ENCODE assay signal across 27 mouse cellular contexts in the genomic region with DNA sequence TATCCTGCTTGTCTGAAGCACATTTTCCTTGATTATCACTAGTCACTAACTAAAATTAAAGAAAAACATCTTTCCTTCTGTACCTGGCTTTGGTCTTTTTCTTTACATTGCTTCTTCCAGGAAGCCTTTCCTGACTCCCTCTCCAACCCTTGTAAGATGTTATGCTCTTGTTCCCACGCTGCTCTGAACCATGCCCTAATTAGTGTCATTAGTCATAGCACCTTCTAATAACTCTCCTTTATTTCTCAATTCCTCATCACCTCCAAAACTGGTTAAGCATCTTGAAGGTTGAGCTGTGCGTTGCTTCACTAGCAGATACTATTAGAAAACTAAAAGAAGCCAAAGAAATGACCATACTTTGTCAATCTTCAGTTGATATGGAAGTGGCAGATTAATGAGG. TPM values are rescaled to one million over a fixed set of nuclear protein-coding genes. Genes with fewer than 3 reads are reported as not detected.
A peak's percentile ranks its signal among the peaks of the same experiment; 100 is the strongest.
DNase-seq lines count a peak whose midpoint lies in the region; ATAC-seq and TF ChIP-seq lines count a peak whose summit lies in the region.
"Had no signal": no experiment of that assay in that cellular context is flagged by ENCODE, and none has a peak within 500 bp of the region (broad histone marks: within the 10 kb centered on the region; RNA-seq: fewer than 3 reads in every experiment).

No protein-coding gene starts in this region.

- no peaks in the 10 kb centered on the region for H3K4me1 ChIP-seq in stomach, postnatal 0 days (replicated peaks; ENCODE audit: control insufficient read depth, insufficient read depth)
- no peaks in the 10 kb centered on the region for H3K4me1 ChIP-seq in heart, embryonic 11.5 days (ENCODE audit: control insufficient read depth, insufficient read depth, low read length)

- no peak for TF ChIP-seq CTCF in stomach, postnatal 0 days (IDR thresholded peaks at IDR 0.05; ENCODE audit: low read depth)
- no peak for TF ChIP-seq CTCF in gastrocnemius, adult 2 months (IDR thresholded peaks at IDR 0.05)

- H3K4me3 ChIP-seq in stomach, postnatal 0 days (ENCODE audit: low read depth, low read length) = no peak overlapping the region
- H3K4me3 ChIP-seq in gastrocnemius, adult 2 months = no peak overlapping the region
- H3K4me3 ChIP-seq in heart, embryonic 11.5 days (ENCODE audit: low read depth, low read length) = no peak overlapping the region

- H3K9me3 ChIP-seq in stomach, postnatal 0 days (ENCODE audit: control insufficient read depth, low read length) = no peaks in the 10 kb centered on the region
- H3K9me3 ChIP-seq in heart, embryonic 11.5 days (replicated peaks; ENCODE audit: control insufficient read depth, low read length) = no peaks in the 10 kb centered on the region
- H3K9me3 ChIP-seq: G1E had no signal

- H3K9ac ChIP-seq in stomach, postnatal 0 days (ENCODE audit: low read length) = no peak overlapping the region
- H3K9ac ChIP-seq in heart, embryonic 11.5 days (ENCODE audit: low read depth, low read length) = no peak overlapping the region

- H3K27me3 ChIP-seq in stomach, postnatal 0 days (ENCODE audit: control insufficient read depth, insufficient read depth, low read length) = no peaks in the 10 kb centered on the region
- no peaks in the 10 kb centered on the region for H3K27me3 ChIP-seq in heart, embryonic 11.5 days (ENCODE audit: control insufficient read depth, insufficient read depth, low read length)
- H3K27me3 ChIP-seq: CH12.LX, Patski had no signal

- intact Hi-C loops in gastrocnemius, adult 2 months (cut with DNase I) = no loop called here

- H3K27ac ChIP-seq in stomach, postnatal 0 days (replicated peaks) = no peak overlapping the region
- H3K27ac ChIP-seq in gastrocnemius, adult 2 months = no peak overlapping the region
- no peak overlapping the region for H3K27ac ChIP-seq in heart, embryonic 11.5 days (ENCODE audit: low read depth, low read length)

- 65% methylated on average over 2 of the region's 2 CpGs for WGBS in stomach, postnatal 0 days
- WGBS in heart, embryonic 11.5 days (ENCODE audit: insufficient replicate concordance) = 78% methylated on average over 2 of the region's 2 CpGs

- no peak for ATAC-seq in stomach, postnatal 0 days (ENCODE audit: low FRiP score, low TSS enrichment)
- ATAC-seq in heart, embryonic 11.5 days (replicated peaks; ENCODE audit: insufficient number of reproducible peaks, low FRiP score, low TSS enrichment) = no peak
- ATAC-seq: activated CD4-positive, CD25-positive, alpha-beta regulatory T cell, adult 4 months; CD4-positive, CD25-positive, alpha-beta regulatory T cell, adult 4 months; Patski had no signal

- no peaks in the 10 kb centered on the region for H3K36me3 ChIP-seq in stomach, postnatal 0 days (ENCODE audit: control insufficient read depth, insufficient read depth, low read length)
- no peaks in the 10 kb centered on the region for H3K36me3 ChIP-seq in heart, embryonic 11.5 days (ENCODE audit: control insufficient read depth, insufficient read depth, low read length)
- H3K36me3 ChIP-seq: G1E had no signal

- no peak overlapping the region for H3K4me2 ChIP-seq in stomach, postnatal 0 days (replicated peaks; ENCODE audit: low read depth)
- no peak overlapping the region for H3K4me2 ChIP-seq in heart, embryonic 11.5 days

- TF ChIP-seq EP300 in stomach, postnatal 0 days (optimal IDR thresholded peaks at IDR 0.05) = peak; percentile 36

- peak; percentile 20 for DNase-seq in brain, adult 2 months (ENCODE audit: low read depth, low spot score)
- DNase-seq in fat pad, adult 2 months (ENCODE audit: extremely low read depth, low read depth, low spot score) = peak; percentile 62
- DNase-seq in gonadal fat pad, adult 2 months (ENCODE audit: low read depth) = peak; percentile 77
- no peak for DNase-seq in stomach, postnatal 0 days (ENCODE audit: low spot score)
- no peak for DNase-seq in gastrocnemius, adult 2 months
- no peak for DNase-seq in layer of hippocampus, adult 9-11 months
- DNase-seq in thymus, adult 18-20 months = no peak
- DNase-seq: adrenal gland, adult 2 months; adrenal gland, adult 8-10 months; adrenal gland, postnatal 10 days; adrenal gland, postnatal 14 days; adrenal gland, postnatal 25 days; adrenal gland, postnatal 36 days; B cell, adult 2 months; cerebellum, adult 11 months; cerebellum, adult 11-12 months; cerebellum, adult 18-20 months had no signal

RNA-seq across cellular contexts. Expression of a gene that starts 36.4 kb away (rescaled TPM):
- 121 and 173 TPM in 2 replicates for polyA plus RNA-seq in gonadal fat pad, adult 2 months (2012; rRNA removed)
- polyA plus RNA-seq in stomach, postnatal 0 days (2015; fragmentation: Nextera tagmentation; extraction: Ambion mirVana) = 6.8 and 7.2 TPM in 2 replicates
- total RNA-seq in gastrocnemius, adult 2 months (2021) = under 1 TPM in 1 of 2 experiments, not detected in 1; 0.11 TPM
- polyA plus RNA-seq in heart, embryonic 11.5 days (2014; fragmentation: Nextera tagmentation; extraction: Ambion mirVana) = not detected in 2 replicates
- total RNA-seq: adrenal gland, adult 18-20 months; adrenal gland, adult 8-10 months; adrenal gland, postnatal 10 days; adrenal gland, postnatal 14 days; adrenal gland, postnatal 25 days; adrenal gland, postnatal 36 days; CH12.LX; ES-E14; MEL had no signal
- polyA plus RNA-seq: activated CD4-positive, CD25-positive, alpha-beta regulatory T cell, adult 4 months; adrenal gland, adult 2 months; C2C12; CD4-positive, CD25-positive, alpha-beta regulatory T cell, adult 4 months; G1E; Patski had no signal

Comparison
In these comparisons a context has a peak if more than half of its experiments do, and no peak if none do; other contexts are left out.
1. DNase-seq: peak in brain, adult 2 months (single experiment), fat pad, adult 2 months (single experiment) and gonadal fat pad, adult 2 months (single experiment); none in stomach, postnatal 0 days (single experiment), gastrocnemius, adult 2 months (single experiment), layer of hippocampus, adult 9-11 months (single experiment) and thymus, adult 18-20 months (0 of 2).
2. RNA of a gene that starts 36.4 kb away (polyA plus RNA-seq): 121 to 173 TPM in gonadal fat pad, adult 2 months; 6.8 to 7.2 TPM in stomach, postnatal 0 days and not detected in heart, embryonic 11.5 days; every median in the first group is over 10 times any median in the second.